Mouse (Mus musculus) C2C12 (cell line): ENCODE data around the gene Adgrb3.

Experiments
- CEBPB ChIP-seq: IDR thresholded peaks from one replicate; pipeline ENCODE4 v1.6.1; 2011; ENCODE audit warnings: low read depth, mild to moderate bottlenecking, control low read depth, moderate library complexity
- CTCF ChIP-seq: IDR thresholded peaks from one replicate; pipeline ENCODE4 v1.5.1; 2011; ENCODE audit not compliant: control insufficient read depth, insufficient read depth, insufficient read length
- FOSL1 ChIP-seq: IDR thresholded peaks from one replicate; pipeline ENCODE4 v1.8.0; 2011; ENCODE audit warnings: mild to moderate bottlenecking, low read length; ENCODE audit not compliant: poor library complexity, insufficient read depth, severe bottlenecking
- MAX ChIP-seq: IDR thresholded peaks from one replicate; pipeline ENCODE4 v1.6.1; 2011; ENCODE audit warnings: mild to moderate bottlenecking, control low read depth
- MYOD1 ChIP-seq: IDR thresholded peaks from one replicate; pipeline ENCODE4 v1.6.1; 2011; ENCODE audit warnings: low read depth; ENCODE audit not compliant: control insufficient read depth, insufficient read length
- MYOG ChIP-seq: IDR thresholded peaks from one replicate; pipeline ENCODE4 v1.6.1; 2011; ENCODE audit not compliant: control insufficient read depth, insufficient read length; ENCODE audit errors: extremely low read depth
- USF1 ChIP-seq: IDR thresholded peaks from one replicate; pipeline ENCODE4 v1.6.1; 2011; ENCODE audit warnings: low read depth, mild to moderate bottlenecking, control low read depth, moderate library complexity

DNA sequence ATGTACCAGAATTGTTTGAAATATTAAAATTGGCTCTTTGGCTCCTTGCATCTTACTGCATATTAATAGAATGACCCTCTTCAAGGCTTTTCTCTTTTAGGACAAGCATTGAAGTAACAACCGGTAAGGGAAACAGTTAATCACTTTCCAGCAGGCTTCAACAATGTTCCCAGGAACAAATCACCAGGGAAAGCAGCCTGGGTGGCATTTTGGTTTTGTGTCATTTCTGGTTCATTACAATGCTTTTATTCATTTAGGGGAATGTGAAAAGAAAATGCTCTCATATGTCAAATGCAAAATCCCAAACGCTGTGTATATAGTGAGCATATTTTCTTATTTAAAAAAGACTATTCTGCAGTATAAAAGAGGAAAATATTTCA, 2.0 kb upstream of the Adgrb3 start:
- no peak for TF ChIP-seq USF1
- no peak for TF ChIP-seq CTCF
- no peak for TF ChIP-seq MYOD1
- TF ChIP-seq FOSL1: no peak
- TF ChIP-seq CEBPB: no peak
- no peak for TF ChIP-seq MYOG
- no peak for TF ChIP-seq MAX
